Mouse (Mus musculus) hindbrain, embryonic 13.5 days (tissue): ENCODE data around the gene Myo9a. TPM values are rescaled to one million over a fixed set of nuclear protein-coding genes. Genes with fewer than 3 reads are reported as not detected.
A peak's percentile ranks its signal among the peaks of the same experiment; 100 is the strongest.

Experiments used
- ATAC-seq: fragments of 200-750 bp; cut with Nextera tagmentation; 2 replicates; pipeline ENCODE4 v1.8.0; 2017; ENCODE audit warnings: moderate TSS enrichment; ENCODE audit not compliant: low FRiP score
- H3K27ac ChIP-seq: fragments of 300-500 bp; sonication (generic); 2 replicates; pipeline ENCODE4 v1.5.1; 2015; ENCODE audit warnings: inconsistent platforms, mild to moderate bottlenecking, moderate library complexity
- H3K27me3 ChIP-seq: fragments of 300-500 bp; sonication (generic); 2 replicates; pipeline ENCODE4 v1.6.1; 2015; ENCODE audit warnings: mild to moderate bottlenecking, inconsistent platforms
- H3K36me3 ChIP-seq: fragments of 300-500 bp; sonication (generic); 2 replicates; pipeline ENCODE4 v1.6.1; 2015; ENCODE audit warnings: mild to moderate bottlenecking, inconsistent platforms
- H3K4me1 ChIP-seq: fragments of 300-500 bp; sonication (generic); replicated peaks from 2 replicates; pipeline ENCODE4 v1.6.1; 2015; ENCODE audit warnings: inconsistent platforms
- H3K4me2 ChIP-seq: fragments of 300-500 bp; sonication (generic); 2 replicates; pipeline ENCODE4 v1.6.1; 2015; ENCODE audit warnings: inconsistent platforms, mild to moderate bottlenecking, moderate library complexity
- H3K4me3 ChIP-seq: fragments of 300-500 bp; sonication (generic); 2 replicates; pipeline ENCODE4 v1.5.1; 2015; ENCODE audit warnings: mild to moderate bottlenecking, inconsistent platforms
- H3K9ac ChIP-seq: fragments of 300-500 bp; sonication (generic); 2 replicates; pipeline ENCODE4 v1.6.1; 2015; ENCODE audit warnings: mild to moderate bottlenecking, inconsistent platforms
- H3K9me3 ChIP-seq: fragments of 300-500 bp; sonication (generic); 2 replicates; pipeline ENCODE4 v1.6.1; 2016; ENCODE audit warnings: inconsistent platforms
- WGBS: fragments of 180-500 bp; shearing (Covaris S2); methylation state at CpG from one replicate; pipeline ENCODE4 v1.1.7; 2015; 5-methylcytosine and 5-hydroxymethylcytosine counted together
- polyA plus RNA-seq: library from polyadenylated mRNA; unstranded; fragments of >200 nt; fragmentation: Nextera tagmentation; extraction: Ambion mirVana; gene quantifications from 2 replicates; pipeline ENCODE4 v1.2.1, GENCODE M21; 2015

Myo9a gene
- 24.3 and 24.7 TPM in 2 replicates for polyA plus RNA-seq

DNA sequence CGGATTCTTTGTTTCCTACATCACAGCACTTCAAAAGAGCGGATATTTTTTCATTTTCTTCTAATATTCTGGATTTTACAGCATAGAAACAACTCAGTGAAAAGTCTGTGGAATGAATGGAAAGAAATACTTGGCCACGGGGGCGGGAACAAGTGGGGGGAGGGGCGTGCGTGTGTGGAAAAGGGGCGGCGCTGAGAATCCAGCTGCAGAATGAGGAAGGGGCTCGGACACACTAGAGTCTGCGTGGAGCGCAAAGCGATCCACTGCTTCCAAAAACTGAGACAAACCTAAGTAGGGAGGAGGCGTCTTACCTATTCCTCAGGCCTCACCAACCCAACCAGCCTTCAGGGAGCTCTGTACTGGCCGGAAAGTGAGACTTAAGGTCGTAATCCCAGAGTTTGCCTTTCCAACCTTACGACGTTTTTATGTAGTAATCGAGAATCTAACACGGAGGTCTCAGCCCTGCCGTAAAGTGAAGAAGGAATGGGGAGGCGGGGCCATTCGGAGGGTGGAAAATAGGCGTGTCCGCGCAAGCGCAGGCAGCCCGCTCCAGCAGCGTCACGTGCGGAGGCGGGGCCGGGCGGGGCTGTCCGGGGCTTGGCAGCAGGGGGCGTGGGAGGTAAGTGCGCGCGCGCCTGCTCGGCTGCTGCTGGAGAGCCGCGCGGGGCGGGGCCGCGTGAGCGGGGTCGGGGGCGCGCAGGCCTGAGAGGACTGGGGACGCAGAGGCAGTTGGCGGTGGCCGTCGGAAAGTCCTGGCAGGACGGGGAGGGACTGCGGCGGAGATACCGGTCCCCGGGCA lies at the start of gene Myo9a, which contains the start of gene Senp8:
TSS of gene Myo9a (plus strand) at position 630 of the 799 bp plus-strand sequence.
TSS of gene Senp8 (minus strand) at position 444 of the 799 bp plus-strand sequence.
- H3K27ac ChIP-seq, result peak within 1 kb of the TSS; percentile 95
- H3K4me3 ChIP-seq, result peak within 1 kb of the TSS; percentile 91
- no peaks in the 10 kb centered on the region for H3K27me3 ChIP-seq
- peak within 1 kb of the TSS; percentile 94 for H3K9ac ChIP-seq
- peak within 1 kb of the TSS; percentile 80 for H3K4me2 ChIP-seq
- no peaks in the 10 kb centered on the region for H3K36me3 ChIP-seq
- WGBS, result 1% methylated on average over 55 of the region's 59 CpGs
- H3K9me3 ChIP-seq, result no peaks in the 10 kb centered on the region
- H3K4me1 ChIP-seq, result peaks cover 19% of the 10 kb centered on the region
- peak; percentile 94 for ATAC-seq

DNA sequence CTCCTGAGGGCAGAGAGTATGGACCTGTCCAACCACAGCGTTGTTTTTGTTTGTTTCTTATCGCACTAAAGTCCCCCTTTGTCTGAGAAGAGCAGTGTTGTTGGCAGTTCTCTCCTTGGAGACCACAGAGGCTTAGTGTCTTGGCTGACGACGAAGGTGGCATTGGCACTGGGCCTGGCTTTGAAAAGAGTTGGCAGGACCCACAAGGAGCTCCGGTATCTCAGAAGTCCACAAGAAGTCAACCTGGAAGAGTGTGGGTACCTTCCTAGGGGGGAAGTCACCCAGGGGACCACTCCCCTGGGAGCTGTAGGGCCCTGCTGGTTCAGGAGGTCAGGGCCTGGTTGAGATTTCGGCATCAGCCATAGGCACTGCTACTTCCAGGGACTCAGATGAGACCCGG lies 49.6 kb upstream of the Myo9a start:
- H3K4me1 ChIP-seq, result no peaks in the 10 kb centered on the region
- no peaks in the 10 kb centered on the region for H3K27me3 ChIP-seq
- no peak for ATAC-seq
- H3K9me3 ChIP-seq, result no peaks in the 10 kb centered on the region
- no peak overlapping the region for H3K4me2 ChIP-seq
- H3K4me3 ChIP-seq, result no peak overlapping the region
- H3K9ac ChIP-seq, result no peak overlapping the region
- WGBS, result 78% methylated on average over 7 of the region's 7 CpGs
- no peak overlapping the region for H3K27ac ChIP-seq
- no peaks in the 10 kb centered on the region for H3K36me3 ChIP-seq

DNA sequence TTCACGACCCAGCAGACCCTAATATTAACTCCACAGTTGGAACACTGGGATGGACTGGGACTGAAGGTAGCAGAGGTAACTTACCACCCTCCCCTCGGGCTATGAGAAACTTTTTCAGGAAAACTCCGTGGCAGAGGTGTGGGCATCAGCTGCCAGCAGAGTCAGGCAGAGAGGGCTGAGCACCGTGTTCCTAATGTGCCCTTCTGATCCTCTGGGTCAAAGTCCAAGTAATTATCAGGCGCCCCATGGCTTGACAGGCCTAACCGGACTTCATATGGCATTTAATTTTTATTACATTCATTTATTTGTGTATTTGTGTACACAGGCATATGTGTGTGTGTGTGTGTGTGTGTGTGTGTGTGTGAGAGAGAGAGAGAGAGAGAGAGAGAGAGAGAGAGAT lies 47.6 kb upstream of the Myo9a start:
- no peak overlapping the region for H3K4me2 ChIP-seq
- WGBS, result 77% methylated on average over 6 of the region's 6 CpGs
- no peak overlapping the region for H3K9ac ChIP-seq

DNA sequence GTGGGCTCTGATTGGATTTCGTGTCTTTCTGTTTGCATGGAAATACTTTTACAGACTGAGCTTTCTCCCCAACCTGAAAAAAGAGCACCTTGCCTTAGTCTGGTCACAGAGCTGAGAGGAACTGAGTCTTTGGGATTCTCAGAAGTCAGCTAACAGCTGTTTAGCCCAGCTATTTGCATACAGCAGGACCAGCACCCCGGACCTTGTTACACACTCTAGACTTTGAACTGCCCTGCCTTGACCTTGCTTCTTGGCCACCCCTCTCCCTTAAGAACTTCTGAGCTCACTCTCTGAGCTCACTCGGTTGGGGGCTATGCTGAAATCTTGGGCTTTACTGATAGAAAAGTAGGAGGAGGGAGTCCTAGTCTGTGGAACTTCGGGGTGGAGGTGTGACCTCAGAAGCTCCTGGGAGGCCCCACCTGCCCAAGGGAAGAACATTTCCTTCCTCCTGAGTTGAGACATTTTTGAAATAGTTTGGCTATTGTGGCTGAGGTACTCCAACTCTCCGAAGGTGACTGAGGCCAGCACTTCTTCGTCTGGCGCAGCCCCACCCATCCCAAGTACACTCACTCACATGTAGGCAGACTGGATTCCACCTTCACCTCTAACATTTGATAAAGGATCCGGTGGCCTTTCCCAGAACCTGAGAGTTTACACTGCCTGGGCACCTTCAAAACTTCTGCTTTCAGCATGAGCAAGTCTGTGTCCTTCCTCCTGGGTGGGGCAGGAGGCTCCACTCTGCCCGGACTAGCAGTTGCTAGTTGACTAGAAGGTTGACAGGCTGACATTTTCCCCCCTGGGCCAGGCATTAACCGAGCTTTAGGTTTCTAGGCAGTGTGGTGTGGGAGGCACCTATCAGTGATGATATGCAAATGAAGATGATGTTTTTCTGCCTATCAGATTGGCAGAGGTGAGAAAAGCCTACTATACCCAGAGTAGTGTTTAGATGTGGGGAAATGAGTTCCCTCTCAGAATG lies 43.6 kb upstream of the Myo9a start:
- H3K27ac ChIP-seq, result no peak overlapping the region
- no peaks in the 10 kb centered on the region for H3K27me3 ChIP-seq
- H3K4me1 ChIP-seq, result no peaks in the 10 kb centered on the region
- WGBS, result 72% methylated on average over 10 of the region's 10 CpGs
- H3K4me2 ChIP-seq, result no peak overlapping the region
- ATAC-seq, result no peak
- no peak overlapping the region for H3K4me3 ChIP-seq
- no peaks in the 10 kb centered on the region for H3K9me3 ChIP-seq
- no peak overlapping the region for H3K9ac ChIP-seq
- H3K36me3 ChIP-seq, result no peaks in the 10 kb centered on the region

More for the DNA sequence above, 47.6 kb upstream of the Myo9a start:
- Histone ChIP-seq H3K27ac (no peak overlapping the region), H3K4me1 (no peaks in the 10 kb centered on the region), H3K36me3 (no peaks in the 10 kb centered on the region), H3K27me3 (no peaks in the 10 kb centered on the region), H3K4me3 (no peak overlapping the region), H3K9me3 (no peaks in the 10 kb centered on the region)
- no peak for ATAC-seq

DNA sequence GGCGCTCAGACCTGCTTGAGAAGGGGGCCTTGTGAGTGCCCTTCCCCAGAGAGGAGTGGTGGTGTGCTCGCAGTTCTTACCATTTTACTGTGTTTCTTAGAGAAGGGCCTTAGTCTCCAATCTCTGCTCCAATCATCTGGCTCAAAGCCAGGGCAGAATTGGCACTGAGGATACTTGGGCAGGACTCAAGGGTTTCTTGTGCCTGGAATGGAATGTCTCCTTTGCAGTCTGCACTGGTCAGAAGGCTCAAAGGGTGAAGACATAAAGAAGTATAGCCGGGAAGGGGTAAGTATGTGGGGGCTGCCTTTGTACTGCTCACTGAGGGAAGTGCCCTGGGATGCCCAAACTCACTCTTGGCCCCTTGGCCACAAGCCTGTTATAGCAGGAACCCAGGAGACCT lies 41.5 kb upstream of the Myo9a start:
- Histone ChIP-seq H3K4me3 (no peak overlapping the region), H3K4me1 (no peaks in the 10 kb centered on the region), H3K36me3 (no peaks in the 10 kb centered on the region), H3K27ac (no peak overlapping the region), H3K9ac (no peak overlapping the region), H3K4me2 (no peak overlapping the region), H3K27me3 (no peaks in the 10 kb centered on the region), H3K9me3 (no peaks in the 10 kb centered on the region)
- no peak for ATAC-seq
- 87% methylated on average over 3 of the region's 3 CpGs for WGBS

DNA sequence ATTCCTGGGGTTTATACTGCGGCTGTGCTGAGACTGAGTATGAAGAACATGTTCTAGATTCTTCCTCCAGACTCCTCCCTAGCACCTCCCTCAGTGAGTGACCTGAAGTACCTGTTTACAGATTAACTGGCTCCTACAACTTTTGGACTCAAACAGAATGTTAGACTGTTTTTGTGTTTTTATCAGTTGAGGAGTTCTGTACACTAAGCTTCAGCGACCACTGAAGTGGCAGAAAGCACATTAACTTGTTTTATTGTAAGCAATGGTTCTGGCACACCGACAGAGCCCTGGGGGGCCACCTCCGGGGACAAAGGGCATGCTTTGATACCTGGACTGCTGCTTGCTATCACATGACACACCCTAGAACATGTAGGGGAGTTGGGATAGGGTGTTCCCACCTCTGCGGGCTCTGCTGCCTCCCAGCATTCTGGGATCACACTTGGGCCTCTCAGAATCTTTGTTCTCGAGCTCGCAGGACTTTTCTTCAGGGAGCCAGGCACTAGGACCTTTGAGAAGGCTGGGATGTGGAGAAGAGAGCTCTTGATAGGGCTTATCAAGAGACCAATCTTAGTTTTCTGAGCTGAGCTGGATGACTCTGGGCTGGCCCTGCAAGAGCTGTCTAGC lies 34.3 kb upstream of the Myo9a start:
- Histone ChIP-seq H3K4me2 (no peak overlapping the region), H3K4me3 (no peak overlapping the region), H3K36me3 (no peaks in the 10 kb centered on the region), H3K4me1 (no peaks in the 10 kb centered on the region), H3K27ac (no peak overlapping the region), H3K27me3 (0 out of 2 replicates have a peak, but pooled peaks cover 3% of the 10 kb centered on the region), H3K9me3 (no peaks in the 10 kb centered on the region), H3K9ac (no peak overlapping the region)
- ATAC-seq, result no peak
- 83% methylated on average over 7 of the region's 7 CpGs for WGBS

DNA sequence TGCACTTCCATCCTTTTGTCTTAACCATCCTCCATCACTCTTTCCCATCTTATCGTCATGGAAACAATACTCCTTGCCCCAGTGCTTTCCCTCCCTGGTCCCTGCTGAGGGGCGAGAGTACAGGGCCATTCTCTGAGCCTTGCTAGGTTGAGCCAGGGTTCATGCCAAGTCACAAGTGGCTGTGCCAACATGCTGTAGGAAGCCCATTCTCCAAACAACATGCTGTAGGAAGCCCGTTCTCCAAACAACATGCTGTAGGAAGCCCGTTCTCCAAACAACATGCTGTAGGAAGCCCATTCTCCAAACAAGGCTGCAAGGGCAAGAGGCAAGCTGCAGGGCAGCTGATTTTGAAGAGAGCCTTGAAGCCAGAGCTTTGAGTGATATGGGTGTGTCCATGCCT lies 32.5 kb upstream of the Myo9a start:
- Histone ChIP-seq H3K27me3 (peaks cover 10% of the 10 kb centered on the region; the same call in 1 of the 2 replicates), H3K9me3 (no peaks in the 10 kb centered on the region), H3K4me1 (peaks cover 1% of the 10 kb centered on the region), H3K27ac (no peak overlapping the region), H3K9ac (no peak overlapping the region), H3K4me2 (no peak overlapping the region), H3K36me3 (no peaks in the 10 kb centered on the region), H3K4me3 (no peak overlapping the region)
- 89% methylated on average over 4 of the region's 4 CpGs for WGBS
- no peak for ATAC-seq

DNA sequence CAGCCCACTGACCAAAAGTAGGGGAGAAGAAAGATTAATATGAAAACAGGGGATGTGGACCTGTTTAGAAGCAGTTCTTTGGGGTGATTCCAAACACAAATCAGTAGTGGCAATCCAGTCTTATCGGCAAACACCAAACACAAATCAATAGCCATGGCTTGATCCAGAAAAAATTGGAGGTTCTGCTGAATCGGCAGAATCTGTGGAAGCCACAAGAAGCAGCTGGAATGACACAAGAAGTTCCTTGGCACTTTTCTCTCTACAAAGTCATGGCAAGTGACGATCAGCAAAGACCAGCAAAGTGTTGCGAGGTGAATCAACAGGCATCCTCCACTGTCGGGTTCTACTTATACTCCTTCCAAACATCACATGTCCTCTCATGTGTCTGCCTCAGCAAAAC lies 29.6 kb upstream of the Myo9a start:
- H3K4me3 ChIP-seq, result no peak overlapping the region
- WGBS, result 83% methylated on average over 5 of the region's 5 CpGs
- H3K27ac ChIP-seq, result no peak overlapping the region
- H3K4me2 ChIP-seq, result no peak overlapping the region
- H3K4me1 ChIP-seq, result peaks cover 15% of the 10 kb centered on the region
- no peaks in the 10 kb centered on the region for H3K36me3 ChIP-seq
- H3K9me3 ChIP-seq, result no peaks in the 10 kb centered on the region
- no peak overlapping the region for H3K9ac ChIP-seq
- no peak for ATAC-seq
- peaks cover 10% of the 10 kb centered on the region; the same call in 1 of the 2 replicates for H3K27me3 ChIP-seq

DNA sequence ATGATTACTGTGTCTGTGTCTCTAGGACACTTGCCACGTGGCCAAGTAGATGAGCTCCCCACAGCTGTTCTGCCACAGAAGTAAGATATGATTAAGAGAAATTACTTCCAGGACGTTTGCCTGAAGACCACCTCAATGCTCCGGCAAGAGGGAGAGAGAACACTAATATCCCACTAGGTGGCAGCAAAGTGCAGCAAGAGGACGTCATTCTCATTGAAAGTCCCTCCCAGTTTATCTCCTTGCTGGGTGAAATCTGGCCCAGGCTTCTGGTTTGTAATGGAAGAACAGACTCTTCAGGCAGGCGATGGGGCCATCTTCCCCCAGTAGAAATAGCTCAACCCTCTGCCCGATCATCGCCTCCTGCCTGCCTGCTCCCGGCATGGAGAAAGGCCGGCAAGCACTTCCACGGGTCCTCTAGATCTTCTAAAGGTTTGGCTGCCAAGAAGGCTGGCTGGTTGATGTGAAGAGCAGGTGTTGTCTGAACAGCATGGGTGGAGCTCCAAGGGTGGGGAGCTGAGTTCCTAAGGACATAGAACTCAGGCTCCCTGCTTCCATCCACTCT lies 27.5 kb upstream of the Myo9a start:
- peaks cover 15% of the 10 kb centered on the region for H3K4me1 ChIP-seq
- H3K27ac ChIP-seq, result no peak overlapping the region
- H3K4me2 ChIP-seq, result peak overlapping the region; percentile 42
- H3K27me3 ChIP-seq, result peaks cover 10% of the 10 kb centered on the region; the same call in 1 of the 2 replicates
- no peaks in the 10 kb centered on the region for H3K9me3 ChIP-seq
- WGBS, result 19% methylated on average over 10 of the region's 10 CpGs
- no peak overlapping the region for H3K4me3 ChIP-seq
- ATAC-seq, result peak; percentile 36; the same call in 1 of the 2 replicates
- no peaks in the 10 kb centered on the region for H3K36me3 ChIP-seq
- H3K9ac ChIP-seq, result no peak overlapping the region; the same call in 1 of the 2 replicates

DNA sequence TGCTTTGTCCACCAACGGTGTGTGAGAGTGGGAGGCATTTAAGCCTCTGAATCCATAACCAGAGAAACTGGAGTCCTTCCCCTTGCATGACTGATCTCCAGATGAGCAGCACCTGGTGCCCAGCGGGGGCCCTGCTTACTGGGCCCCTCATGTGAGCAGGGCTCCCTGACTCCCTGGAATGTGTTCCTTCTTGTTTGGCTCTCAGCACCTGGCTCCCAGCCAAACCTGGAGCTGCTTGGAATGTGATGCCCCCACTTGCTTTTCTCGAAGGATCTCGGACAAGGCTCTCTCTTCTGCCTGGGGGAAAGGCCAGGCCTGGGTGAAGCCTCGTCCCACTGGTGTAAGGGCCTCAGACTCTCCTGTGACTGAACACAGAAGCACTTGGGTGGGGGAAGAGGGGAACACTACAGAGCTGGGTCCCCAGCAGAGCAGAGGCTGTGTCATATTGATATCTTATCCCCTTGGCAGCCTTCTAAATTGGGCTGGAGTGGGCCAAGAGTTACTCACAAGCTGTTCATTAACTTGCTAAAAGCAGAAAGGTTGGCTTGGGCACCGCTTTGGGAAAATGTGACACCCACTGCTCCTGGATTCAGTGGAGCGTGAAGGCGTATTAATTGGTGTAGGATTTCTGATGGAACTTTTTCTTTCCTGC lies 26.8 kb upstream of the Myo9a start:
- no peak overlapping the region for H3K27ac ChIP-seq
- H3K4me3 ChIP-seq, result no peak overlapping the region
- no peak overlapping the region; the same call in 1 of the 2 replicates for H3K4me2 ChIP-seq
- no peaks in the 10 kb centered on the region for H3K36me3 ChIP-seq
- H3K9me3 ChIP-seq, result no peaks in the 10 kb centered on the region
- peaks cover 10% of the 10 kb centered on the region; the same call in 1 of the 2 replicates for H3K27me3 ChIP-seq
- no peak for ATAC-seq
- H3K9ac ChIP-seq, result peak overlapping the region; percentile 4; the same call in 1 of the 2 replicates
- 59% methylated on average over 8 of the region's 8 CpGs for WGBS
- H3K4me1 ChIP-seq, result peaks cover 15% of the 10 kb centered on the region

DNA sequence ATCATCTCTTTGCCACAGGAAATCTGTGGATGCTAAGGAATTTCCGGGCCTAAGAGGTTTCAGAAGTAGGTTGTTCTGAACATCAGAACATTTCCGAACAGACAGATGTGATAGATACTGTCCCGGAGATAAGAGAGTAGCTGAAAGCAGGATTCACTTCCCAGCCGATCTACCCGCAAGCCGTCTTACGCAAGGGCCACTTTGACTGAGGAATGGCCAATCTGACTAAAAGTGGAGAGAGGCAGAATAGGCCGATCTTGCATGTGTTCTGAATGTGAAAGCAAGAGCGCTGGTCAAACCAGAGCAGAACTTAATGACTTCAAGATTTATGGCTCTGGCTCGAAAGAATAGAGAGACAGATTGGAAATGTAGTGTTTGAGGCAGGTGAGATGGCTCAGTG lies 25.2 kb upstream of the Myo9a start:
- Histone ChIP-seq H3K27me3 (peaks cover 10% of the 10 kb centered on the region; the same call in 1 of the 2 replicates), H3K4me2 (no peak overlapping the region), H3K36me3 (no peaks in the 10 kb centered on the region), H3K9ac (no peak overlapping the region), H3K4me3 (no peak overlapping the region), H3K4me1 (peaks cover 15% of the 10 kb centered on the region), H3K27ac (no peak overlapping the region), H3K9me3 (no peaks in the 10 kb centered on the region)
- 84% methylated on average over 10 of the region's 10 CpGs for WGBS
- ATAC-seq, result no peak
